Mouse (Mus musculus) lung, postnatal 0 days (tissue): Measurements from ENCODE around the gene Vav1. TPM values are rescaled to one million over a fixed set of nuclear protein-coding genes. Genes with fewer than 3 reads are reported as not detected.
A peak's percentile ranks its signal among the peaks of the same experiment; 100 is the strongest.
"Not testable (repeated sequence)": the region's sequence is repeated elsewhere in the genome, so short reads cannot be mapped to it uniquely, and the experiment has no call there.

Experiments used
- ATAC-seq: fragments of 200-750 bp; cut with Nextera tagmentation; 2 replicates; pipeline ENCODE4 v1.8.0; 2017; ENCODE audit warnings: moderate library complexity
- DNase-seq: peaks from one replicate; pipeline ENCODE4 v3.0.0-alpha.2; 2016; ENCODE audit warnings: low spot score
- H3K27ac ChIP-seq: fragments of 300-500 bp; sonication (generic); 2 replicates; pipeline ENCODE4 v1.5.1; 2014; ENCODE audit warnings: antibody characterized with exemption, mild to moderate bottlenecking, low read length, mixed read lengths
- H3K27me3 ChIP-seq: fragments of 300-500 bp; sonication (generic); replicated peaks from 2 replicates; pipeline ENCODE4 v1.6.1; 2014; ENCODE audit warnings: low read length, mixed read lengths; ENCODE audit not compliant: insufficient read depth
- H3K36me3 ChIP-seq: fragments of 300-500 bp; sonication (generic); 2 replicates; pipeline ENCODE4 v1.6.1; 2014; ENCODE audit warnings: low read length, mixed read lengths; ENCODE audit not compliant: insufficient read depth
- H3K4me1 ChIP-seq: fragments of 300-500 bp; sonication (generic); 2 replicates; pipeline ENCODE4 v1.6.1; 2014; ENCODE audit warnings: antibody characterized with exemption, low read depth, low read length, mixed read lengths; ENCODE audit not compliant: insufficient read depth
- H3K4me2 ChIP-seq: fragments of 300-500 bp; sonication (generic); replicated peaks from 2 replicates; pipeline ENCODE4 v1.6.1; 2014; ENCODE audit warnings: low read depth, mild to moderate bottlenecking, low read length, moderate library complexity, mixed read lengths
- H3K4me3 ChIP-seq: fragments of 300-500 bp; sonication (generic); 2 replicates; pipeline ENCODE4 v1.5.1; 2014; ENCODE audit warnings: low read depth, low read length
- H3K9ac ChIP-seq: fragments of 300-500 bp; sonication (generic); replicated peaks from 2 replicates; pipeline ENCODE4 v1.6.1; 2014; ENCODE audit warnings: low read depth, mild to moderate bottlenecking
- H3K9me3 ChIP-seq: fragments of 300-500 bp; sonication (generic); 2 replicates; pipeline ENCODE4 v1.6.1; 2016; ENCODE audit warnings: low read length, mixed read lengths
- CTCF ChIP-seq: IDR thresholded peaks from 2 replicates; pipeline ENCODE4 v1.5.1; 2016; ENCODE audit warnings: antibody characterized with exemption, mild to moderate bottlenecking
- EP300 ChIP-seq: IDR thresholded peaks from 2 replicates; pipeline ENCODE4 v1.6.1; 2016; ENCODE audit warnings: antibody characterized with exemption, mild to moderate bottlenecking, control low read depth
- WGBS: fragments of 180-500 bp; shearing (Covaris S2); extraction: QIAGEN DNeasy Blood & Tissue Kit; methylation state at CpG from one replicate; pipeline ENCODE4 v1.1.7; 2014; 5-methylcytosine and 5-hydroxymethylcytosine counted together
- polyA plus RNA-seq: library from polyadenylated mRNA; unstranded; fragments of >200 nt; fragmentation: Nextera tagmentation; extraction: Ambion mirVana; gene quantifications from 2 replicates; pipeline ENCODE4 v1.2.1, GENCODE M21; 2015

Vav1 gene
- polyA plus RNA-seq, 1 experiment from 2014 or later, result 4.8 TPM

DNA sequence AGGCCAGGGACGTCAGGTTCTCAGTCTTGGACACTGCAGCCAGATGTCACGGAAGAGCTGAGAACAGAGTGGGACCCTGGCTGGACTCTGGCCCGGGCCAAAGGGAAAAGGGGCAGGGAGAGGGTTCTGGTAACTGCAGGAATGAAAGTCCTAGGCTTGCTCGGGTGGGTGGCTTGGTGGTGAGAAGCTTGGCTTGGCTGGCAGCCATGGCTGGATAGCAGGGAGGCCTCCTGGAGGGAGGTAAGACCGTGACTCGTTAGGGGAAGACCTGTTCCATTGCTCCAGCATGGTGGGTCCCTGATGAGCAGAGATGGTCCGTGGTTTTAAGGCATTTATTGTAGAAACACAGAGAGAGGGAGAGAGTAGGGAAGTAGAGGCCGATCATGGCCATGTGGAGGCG lies 7.6 kb upstream of the Vav1 start:
- H3K9ac ChIP-seq, result no peak overlapping the region
- H3K27ac ChIP-seq, result no peak overlapping the region
- no peak overlapping the region for H3K4me3 ChIP-seq
- WGBS, result 65% methylated on average over 8 of the region's 9 CpGs
- no peak for ATAC-seq
- H3K4me2 ChIP-seq, result no peak overlapping the region
- no peaks in the 10 kb centered on the region for H3K36me3 ChIP-seq
- H3K4me1 ChIP-seq, result peaks cover 3% of the 10 kb centered on the region; the same call in 1 of the 2 replicates
- no peaks in the 10 kb centered on the region for H3K9me3 ChIP-seq
- TF ChIP-seq CTCF (no peak), EP300 (no peak)
- no peaks in the 10 kb centered on the region for H3K27me3 ChIP-seq
- DNase-seq, result no peak

- TF ChIP-seq EP300 (no peak), CTCF (no peak)
- Histone ChIP-seq H3K36me3 (no peaks in the 10 kb centered on the region), H3K9me3 (no peaks in the 10 kb centered on the region), H3K4me2 (no peak overlapping the region), H3K9ac (no peak overlapping the region), H3K27me3 (no peaks in the 10 kb centered on the region), H3K27ac (no peak overlapping the region), H3K4me1 (peaks cover 3% of the 10 kb centered on the region; the same call in 1 of the 2 replicates), H3K4me3 (no peak overlapping the region)
- DNase-seq (no peak), ATAC-seq (no peak)
- WGBS, result 30% methylated on average over 7 of the region's 7 CpGs
Observed at GRCm38 (mm10) chr17:57273846-57274245, 5.1 kb upstream of the Vav1 start.

- H3K4me2 ChIP-seq, result peak overlapping the region; percentile 75
- no peaks in the 10 kb centered on the region for H3K36me3 ChIP-seq
- H3K27me3 ChIP-seq, result no peaks in the 10 kb centered on the region
- peaks cover 3% of the 10 kb centered on the region; the same call in 1 of the 2 replicates for H3K4me1 ChIP-seq
- TF ChIP-seq EP300 (no peak), CTCF (peak; percentile 31)
- DNase-seq (peak; percentile 48), ATAC-seq (no peak)
- H3K4me3 ChIP-seq, result peak overlapping the region; percentile 61
- WGBS, result 3% methylated on average over 15 of the region's 15 CpGs
- peak overlapping the region; percentile 50 for H3K9ac ChIP-seq
- H3K27ac ChIP-seq, result peak overlapping the region; percentile 91
- no peaks in the 10 kb centered on the region for H3K9me3 ChIP-seq
Observed at GRCm38 (mm10) chr17:57274686-57275085, 4.2 kb upstream of the Vav1 start.

DNA sequence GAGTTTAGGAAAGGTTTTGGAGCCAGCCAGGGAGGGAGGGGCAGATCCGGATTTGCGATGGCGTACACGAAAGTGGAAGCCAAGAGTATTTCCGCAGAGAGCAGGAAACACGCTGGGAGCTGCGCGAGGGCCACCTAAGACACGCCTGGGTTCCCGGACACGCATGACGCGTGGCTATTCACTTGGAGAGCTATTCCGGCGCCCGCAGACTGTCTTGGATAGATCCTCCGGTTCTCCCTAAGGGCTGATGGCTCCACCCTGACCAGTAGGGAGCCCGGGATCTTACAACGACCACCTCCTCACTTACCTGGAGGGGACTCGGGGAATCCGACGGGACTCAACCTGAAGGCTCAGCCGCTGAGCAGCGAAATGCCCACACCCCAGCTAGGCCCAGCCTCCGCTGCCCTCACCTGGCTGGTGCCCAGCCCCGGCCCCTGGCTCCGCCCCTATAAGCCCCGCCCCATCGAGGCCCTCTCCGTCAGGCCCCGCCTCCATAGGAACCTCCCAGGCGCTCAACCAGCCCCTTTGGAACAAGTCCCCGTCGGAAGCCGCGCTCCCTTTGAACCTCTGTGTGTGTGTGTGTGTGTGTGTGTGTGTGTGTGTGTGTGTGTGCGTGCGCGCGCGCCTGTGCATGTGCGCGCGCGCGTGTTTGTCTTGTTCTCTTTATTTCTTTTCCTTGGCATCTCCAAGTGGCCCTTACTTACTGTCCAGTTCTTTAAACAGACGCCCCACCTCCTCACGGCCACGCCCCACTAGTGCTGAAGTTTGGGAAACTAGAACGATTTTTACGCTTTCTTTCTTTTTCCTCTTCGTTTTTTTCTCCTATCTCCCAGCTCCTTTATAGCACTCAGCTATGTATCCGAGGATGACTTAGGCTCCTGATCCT lies 3.5 kb upstream of the Vav1 start:
- DNase-seq, result peak; percentile 95
- Histone ChIP-seq H3K9me3 (no peaks in the 10 kb centered on the region), H3K9ac (peak overlapping the region; percentile 50), H3K27ac (peak overlapping the region; percentile 91), H3K36me3 (no peaks in the 10 kb centered on the region), H3K27me3 (no peaks in the 10 kb centered on the region), H3K4me1 (peaks cover 3% of the 10 kb centered on the region; the same call in 1 of the 2 replicates), H3K4me3 (peak overlapping the region; percentile 61), H3K4me2 (peak overlapping the region; percentile 75)
- TF ChIP-seq EP300 (no peak), CTCF (no peak)
- ATAC-seq, result peak; percentile 94
- 1% methylated on average over 51 of the region's 53 CpGs for WGBS

DNA sequence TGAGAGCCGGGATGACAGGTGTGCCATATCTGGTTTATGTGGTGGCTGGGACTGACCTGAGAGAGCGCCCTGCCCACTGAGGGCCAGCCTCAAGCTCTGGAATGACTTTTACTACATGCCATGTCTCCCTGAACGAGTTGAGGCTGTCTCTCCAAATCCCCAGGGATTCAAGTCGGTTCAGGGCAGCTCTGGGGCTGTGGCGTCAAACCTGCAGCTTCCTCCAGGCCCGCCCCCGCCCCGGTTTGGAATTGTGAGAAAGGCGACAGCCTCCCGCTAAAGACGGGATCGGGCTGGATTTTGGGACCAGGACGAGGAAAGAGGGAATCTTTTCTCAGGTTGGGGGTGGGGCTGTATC lies 2.9 kb upstream of the Vav1 start:
- Histone ChIP-seq H3K27me3 (no peaks in the 10 kb centered on the region), H3K9ac (peak overlapping the region; percentile 50; the same call in 1 of the 2 replicates), H3K4me3 (peak overlapping the region; percentile 61), H3K4me2 (peak overlapping the region; percentile 75), H3K9me3 (no peaks in the 10 kb centered on the region), H3K4me1 (peaks cover 3% of the 10 kb centered on the region; the same call in 1 of the 2 replicates), H3K27ac (peak overlapping the region; percentile 91), H3K36me3 (no peaks in the 10 kb centered on the region)
- 2% methylated on average over 13 of the region's 13 CpGs for WGBS
- TF ChIP-seq CTCF (no peak), EP300 (no peak)
- ATAC-seq, result no peak
- DNase-seq, result no peak

DNA sequence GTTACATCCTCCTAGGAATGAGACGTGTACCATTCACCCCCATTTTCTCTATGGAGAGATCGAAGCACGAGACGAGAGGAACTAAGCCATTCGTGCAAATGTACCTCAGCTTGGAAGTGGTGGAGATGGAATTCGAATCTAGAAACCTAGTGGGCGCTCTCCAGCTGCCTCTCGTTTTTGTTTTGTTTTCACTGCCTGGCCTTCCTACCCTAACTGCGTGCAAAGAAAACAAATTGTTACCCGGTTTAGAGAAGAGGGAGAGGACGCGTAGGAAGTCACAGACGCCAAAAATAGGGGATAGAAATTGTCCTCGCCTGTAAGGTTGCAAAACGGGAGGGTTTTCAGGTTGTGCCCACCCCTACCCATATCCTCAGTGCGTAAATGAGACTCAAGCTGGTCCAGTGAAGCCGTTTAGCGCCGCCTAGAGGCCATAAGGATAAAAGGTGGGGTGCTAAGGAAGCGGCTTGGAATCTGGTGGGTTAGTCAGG lies 2.2 kb upstream of the Vav1 start:
- TF ChIP-seq CTCF (peak; percentile 95), EP300 (no peak)
- Histone ChIP-seq H3K27me3 (no peaks in the 10 kb centered on the region), H3K27ac (peak overlapping the region; percentile 66; the same call in 1 of the 2 replicates), H3K9ac (peak overlapping the region; percentile 23; the same call in 1 of the 2 replicates), H3K4me3 (peak overlapping the region; percentile 61), H3K36me3 (no peaks in the 10 kb centered on the region), H3K4me1 (peaks cover 3% of the 10 kb centered on the region; the same call in 1 of the 2 replicates), H3K9me3 (no peaks in the 10 kb centered on the region), H3K4me2 (peak overlapping the region; percentile 75)
- peak; percentile 93 for DNase-seq
- ATAC-seq, result peak; percentile 44
- whole genome bisulfite sequencing, result under 1% methylated on average over 20 of the region's 20 CpGs

- not testable (repeated sequence) for H3K4me2 ChIP-seq, H3K9ac ChIP-seq, H3K9me3 ChIP-seq, H3K27ac ChIP-seq, H3K4me1 ChIP-seq, H3K36me3 ChIP-seq, H3K4me3 ChIP-seq, H3K27me3 ChIP-seq, ATAC-seq, DNase-seq
- WGBS, result 72% methylated on average over 4 of the region's 5 CpGs
Observed at GRCm38 (mm10) chr17:57277598-57278261, 1.2 kb upstream of the Vav1 start.
